Mouse (Mus musculus) stomach, postnatal 0 days (tissue): ENCODE measurements around the gene Myrip. TPM values are rescaled to one million over a fixed set of nuclear protein-coding genes. Genes with fewer than 3 reads are reported as not detected.
A peak's percentile ranks its signal among the peaks of the same experiment; 100 is the strongest.

Experiments
- ATAC-seq: fragments of 200-750 bp; cut with Nextera tagmentation; 2 replicates; pipeline ENCODE4 v1.8.0; 2017; ENCODE audit not compliant: low FRiP score, low TSS enrichment
- DNase-seq: peaks from one replicate; pipeline ENCODE4 v3.0.0-alpha.2; 2016; ENCODE audit warnings: low spot score
- H3K27ac ChIP-seq: fragments of 300-500 bp; sonication (generic); replicated peaks from 2 replicates; pipeline ENCODE4 v1.5.1; 2014; ENCODE audit warnings: mild to moderate bottlenecking, control low read depth
- H3K27me3 ChIP-seq: fragments of 300-500 bp; sonication (generic); 2 replicates; pipeline ENCODE4 v1.6.1; 2014; ENCODE audit warnings: low read length; ENCODE audit not compliant: control insufficient read depth, insufficient read depth
- H3K36me3 ChIP-seq: fragments of 300-500 bp; sonication (generic); 2 replicates; pipeline ENCODE4 v1.6.1; 2014; ENCODE audit warnings: low read length, mixed read lengths; ENCODE audit not compliant: control insufficient read depth, insufficient read depth
- H3K4me1 ChIP-seq: fragments of 300-500 bp; sonication (generic); replicated peaks from 2 replicates; pipeline ENCODE4 v1.6.1; 2014; ENCODE audit warnings: antibody characterized with exemption; ENCODE audit not compliant: control insufficient read depth, insufficient read depth
- H3K4me2 ChIP-seq: fragments of 300-500 bp; sonication (generic); replicated peaks from 2 replicates; pipeline ENCODE4 v1.6.1; 2014; ENCODE audit warnings: low read depth, mild to moderate bottlenecking, control low read depth, moderate library complexity
- H3K4me3 ChIP-seq: fragments of 300-500 bp; sonication (generic); 2 replicates; pipeline ENCODE4 v1.5.1; 2014; ENCODE audit warnings: low read depth, low read length, control low read depth
- H3K9ac ChIP-seq: fragments of 300-500 bp; sonication (generic); 2 replicates; pipeline ENCODE4 v1.6.1; 2014; ENCODE audit warnings: mild to moderate bottlenecking, low read length, control low read depth, mixed read lengths
- H3K9me3 ChIP-seq: fragments of 300-500 bp; sonication (generic); 2 replicates; pipeline ENCODE4 v1.6.1; 2016; ENCODE audit warnings: low read length; ENCODE audit not compliant: control insufficient read depth
- CTCF ChIP-seq: IDR thresholded peaks from 2 replicates; pipeline ENCODE4 v1.5.1; 2016; ENCODE audit warnings: antibody characterized with exemption, low read depth, mild to moderate bottlenecking, moderate library complexity
- EP300 ChIP-seq: optimal IDR thresholded peaks from 2 replicates; pipeline ENCODE3; 2016; ENCODE audit warnings: antibody characterized with exemption
- WGBS: fragments of 180-500 bp; shearing (Covaris S2); extraction: QIAGEN DNeasy Blood & Tissue Kit; methylation state at CpG from one replicate; pipeline ENCODE4 v1.1.7; 2014; 5-methylcytosine and 5-hydroxymethylcytosine counted together
- polyA plus RNA-seq: library from polyadenylated mRNA; unstranded; fragments of >200 nt; fragmentation: Nextera tagmentation; extraction: Ambion mirVana; gene quantifications from 2 replicates; pipeline ENCODE4 v1.2.1, GENCODE M21; 2015

Gene Myrip
- polyA plus RNA-seq, 1 experiment from 2014 or later, result 0.38 TPM

DNA sequence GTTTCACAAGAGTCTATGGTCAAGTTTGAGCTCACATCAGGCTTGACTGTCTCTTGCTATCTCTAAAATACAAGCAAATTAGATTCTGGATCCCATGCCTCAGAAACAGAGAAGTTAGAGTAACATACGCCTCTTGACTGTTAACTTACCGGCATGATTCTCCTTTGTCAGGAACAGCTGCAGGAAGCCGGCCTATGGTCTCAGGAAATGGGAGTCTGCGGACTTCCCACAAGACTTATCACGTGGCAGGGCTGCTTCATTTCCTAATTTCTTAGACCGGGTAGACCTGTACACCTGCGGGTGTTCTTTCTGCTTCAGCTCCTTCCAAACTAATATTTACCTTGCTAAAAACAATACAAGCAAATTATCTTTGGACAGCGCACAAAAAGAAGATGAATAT is 215.4 kb downstream of the Myrip start:
- Histone ChIP-seq H3K4me1 (no peaks in the 10 kb centered on the region), H3K9ac (no peak overlapping the region), H3K4me3 (no peak overlapping the region), H3K27me3 (no peaks in the 10 kb centered on the region), H3K27ac (no peak overlapping the region), H3K9me3 (no peaks in the 10 kb centered on the region), H3K4me2 (no peak overlapping the region), H3K36me3 (no peaks in the 10 kb centered on the region)
- ATAC-seq (no peak), DNase-seq (no peak)
- TF ChIP-seq EP300, result no peak
- TF ChIP-seq CTCF, result no peak
- 69% methylated on average over 8 of the region's 8 CpGs for WGBS

- ATAC-seq (no peak), DNase-seq (no peak)
- Histone ChIP-seq H3K4me2 (no peak overlapping the region), H3K27me3 (no peaks in the 10 kb centered on the region), H3K4me3 (no peak overlapping the region), H3K9ac (no peak overlapping the region), H3K4me1 (no peaks in the 10 kb centered on the region), H3K27ac (no peak overlapping the region), H3K36me3 (no peaks in the 10 kb centered on the region), H3K9me3 (no peaks in the 10 kb centered on the region)
- TF ChIP-seq CTCF, result no peak
- no peak for TF ChIP-seq EP300
- 57% methylated on average over 3 of the region's 3 CpGs for WGBS
Measured at GRCm38 (mm10) chr9:120518946-120519345, 217.6 kb downstream of the Myrip start.

DNA sequence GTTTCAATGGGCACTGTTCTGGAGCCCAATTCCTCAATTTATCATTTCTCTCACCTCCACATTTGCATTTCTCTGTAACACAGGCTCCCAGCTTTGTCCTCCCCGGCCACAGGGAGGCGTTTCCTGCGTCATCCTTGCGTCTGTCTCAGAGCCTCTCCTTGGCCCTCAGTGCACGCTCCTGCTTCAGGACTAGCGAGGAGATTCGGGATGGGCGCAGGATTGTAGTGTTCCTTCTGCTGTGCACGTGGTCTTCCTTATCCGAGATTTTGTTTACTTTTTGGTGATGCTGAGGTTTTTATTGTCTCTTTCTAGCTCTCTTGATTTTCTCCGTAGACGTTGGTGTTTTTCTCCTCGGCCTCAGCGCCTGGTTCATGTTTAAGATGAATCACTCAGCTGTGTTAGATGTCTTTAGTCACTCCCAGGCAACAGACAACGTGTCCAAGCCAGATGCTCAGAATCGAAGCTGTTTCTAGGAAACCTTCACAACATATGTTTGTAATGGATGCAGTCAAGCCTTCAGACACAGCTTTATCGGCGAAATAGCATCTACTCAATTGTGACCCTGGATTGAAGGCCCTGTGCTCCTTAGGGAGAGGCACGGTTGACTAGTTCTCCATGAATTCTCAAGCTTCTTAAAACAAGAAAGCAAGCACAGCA is 218.3 kb downstream of the Myrip start:
- H3K27ac ChIP-seq, result no peak overlapping the region
- H3K9me3 ChIP-seq, result no peaks in the 10 kb centered on the region
- ATAC-seq (no peak), DNase-seq (no peak)
- no peaks in the 10 kb centered on the region for H3K36me3 ChIP-seq
- no peaks in the 10 kb centered on the region for H3K27me3 ChIP-seq
- no peak overlapping the region for H3K4me2 ChIP-seq
- WGBS, result 37% methylated on average over 19 of the region's 19 CpGs
- H3K4me1 ChIP-seq, result no peaks in the 10 kb centered on the region
- TF ChIP-seq EP300, result no peak
- TF ChIP-seq CTCF, result peak; percentile 48
- H3K4me3 ChIP-seq, result no peak overlapping the region
- no peak overlapping the region for H3K9ac ChIP-seq

DNA sequence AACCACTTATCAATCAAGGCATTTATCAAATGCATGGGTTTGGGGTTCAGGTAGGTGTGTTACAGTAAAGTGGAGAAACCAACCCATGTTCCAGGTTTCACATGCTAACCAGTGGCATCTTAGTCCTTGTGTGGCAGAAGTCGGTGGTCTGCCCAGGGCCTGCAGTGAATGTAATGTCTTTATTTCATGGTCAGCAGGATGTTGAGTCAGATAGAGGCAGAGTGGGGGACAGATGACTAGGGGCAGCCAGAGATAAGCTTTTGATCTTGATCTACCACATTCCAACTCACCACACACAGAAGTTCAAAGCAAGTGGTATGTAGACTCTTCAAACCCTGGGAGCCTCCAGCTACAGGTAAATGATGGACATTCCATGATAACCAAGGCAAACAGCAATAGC is 219.8 kb downstream of the Myrip start:
- ATAC-seq, result no peak
- Histone ChIP-seq H3K9me3 (no peaks in the 10 kb centered on the region), H3K9ac (no peak overlapping the region), H3K4me3 (no peak overlapping the region), H3K36me3 (no peaks in the 10 kb centered on the region), H3K4me1 (no peaks in the 10 kb centered on the region), H3K4me2 (no peak overlapping the region), H3K27me3 (no peaks in the 10 kb centered on the region), H3K27ac (no peak overlapping the region)
- TF ChIP-seq CTCF (no peak), EP300 (no peak)
- no peak for DNase-seq
- WGBS, result 68% methylated on average over 1 of the region's 1 CpGs

Other genes with a start within 250 kb of the Myrip start
- 8.6 and 9.5 TPM in 2 replicates for gene Cx3cr1, start 231.6 kb upstream of the Myrip start, polyA plus RNA-seq
- 0.07 and 0.13 TPM in 2 replicates for gene Ccr8, start 209.4 kb upstream of the Myrip start, polyA plus RNA-seq
- 16.3 and 18.2 TPM in 2 replicates for gene Slc25a38, start 191.1 kb upstream of the Myrip start, polyA plus RNA-seq
- 941 and 957 TPM in 2 replicates for gene Rpsa, start 173.8 kb upstream of the Myrip start, polyA plus RNA-seq
- 0.32 and 0.51 TPM in 2 replicates for gene Mobp, start 151.8 kb upstream of the Myrip start, polyA plus RNA-seq
- gene Eif1b, start 190.7 kb downstream of the Myrip start, polyA plus RNA-seq, result 93.3 and 112 TPM in 2 replicates
- gene Entpd3, start 238.3 kb downstream of the Myrip start, polyA plus RNA-seq, result 2.1 and 2.3 TPM in 2 replicates